Mouse (Mus musculus): ENCODE measurements around the gene Dok7.
A peak's percentile ranks its signal among the peaks of the same experiment; 100 is the strongest.

Gene Dok7

GRCm38 (mm10) chr5:35105922-35106298 is 49.3 kb downstream of the Dok7 start:
- H3K36me3 ChIP-seq (ENCODE audit: insufficient read depth, low read length) = peaks cover 25% of the 10 kb centered on the region
- peaks cover 40% of the 10 kb centered on the region for H3K4me1 ChIP-seq (replicated peaks; ENCODE audit: low read depth, low read length)
- H3K4me3 ChIP-seq (replicated peaks; ENCODE audit: low read length) = peak overlapping the region; percentile 93
- no peaks in the 10 kb centered on the region for H3K9me3 ChIP-seq (ENCODE audit: low read length)
- H3K27me3 ChIP-seq (ENCODE audit: insufficient read depth, low read length) = peaks cover 11% of the 10 kb centered on the region; the same call in 1 of the 2 replicates
- TF ChIP-seq NANOG (IDR thresholded peaks at IDR 0.05; ENCODE audit: borderline replicate concordance, low read length) (no peak), CTCF (conservative IDR thresholded peaks at IDR 0.05; ENCODE audit: low read length) (no peak), POU5F1 (IDR thresholded peaks at IDR 0.05; ENCODE audit: borderline replicate concordance, low read length) (no peak)

- Histone ChIP-seq H3K4me1 (replicated peaks; ENCODE audit: low read depth, low read length) (no peaks in the 10 kb centered on the region), H3K36me3 (ENCODE audit: insufficient read depth, low read length) (no peaks in the 10 kb centered on the region), H3K9me3 (ENCODE audit: low read length) (no peaks in the 10 kb centered on the region), H3K27me3 (ENCODE audit: insufficient read depth, low read length) (peaks cover 13% of the 10 kb centered on the region), H3K4me3 (replicated peaks; ENCODE audit: low read length) (no peak overlapping the region)
- no peak for TF ChIP-seq NANOG (IDR thresholded peaks at IDR 0.05; ENCODE audit: borderline replicate concordance, low read length)
- no peak for TF ChIP-seq POU5F1 (IDR thresholded peaks at IDR 0.05; ENCODE audit: borderline replicate concordance, low read length)
- no peak for TF ChIP-seq CTCF (conservative IDR thresholded peaks at IDR 0.05; ENCODE audit: low read length)
Observed at GRCm38 (mm10) chr5:35112444-35112843, 55.9 kb downstream of the Dok7 start.

- H3K4me1 ChIP-seq (replicated peaks; ENCODE audit: low read depth, low read length) = no peaks in the 10 kb centered on the region
- no peaks in the 10 kb centered on the region for H3K36me3 ChIP-seq (ENCODE audit: insufficient read depth, low read length)
- no peak for TF ChIP-seq NANOG (IDR thresholded peaks at IDR 0.05; ENCODE audit: borderline replicate concordance, low read length)
- no peak for TF ChIP-seq CTCF (conservative IDR thresholded peaks at IDR 0.05; ENCODE audit: low read length)
- TF ChIP-seq POU5F1 (IDR thresholded peaks at IDR 0.05; ENCODE audit: borderline replicate concordance, low read length) = no peak
- H3K4me3 ChIP-seq (replicated peaks; ENCODE audit: low read length) = no peak overlapping the region
- peaks cover 16% of the 10 kb centered on the region for H3K27me3 ChIP-seq (ENCODE audit: insufficient read depth, low read length)
- H3K9me3 ChIP-seq (ENCODE audit: low read length) = no peaks in the 10 kb centered on the region
Observed at GRCm38 (mm10) chr5:35116002-35116401, 59.4 kb downstream of the Dok7 start.

- Histone ChIP-seq H3K4me3 (replicated peaks; ENCODE audit: low read length) (no peak overlapping the region), H3K36me3 (ENCODE audit: insufficient read depth, low read length) (no peaks in the 10 kb centered on the region), H3K4me1 (replicated peaks; ENCODE audit: low read depth, low read length) (no peaks in the 10 kb centered on the region), H3K9me3 (ENCODE audit: low read length) (no peaks in the 10 kb centered on the region), H3K27me3 (ENCODE audit: insufficient read depth, low read length) (peaks cover 16% of the 10 kb centered on the region)
- no peak for TF ChIP-seq POU5F1 (IDR thresholded peaks at IDR 0.05; ENCODE audit: borderline replicate concordance, low read length)
- no peak for TF ChIP-seq NANOG (IDR thresholded peaks at IDR 0.05; ENCODE audit: borderline replicate concordance, low read length)
- no peak for TF ChIP-seq CTCF (conservative IDR thresholded peaks at IDR 0.05; ENCODE audit: low read length)
Observed at GRCm38 (mm10) chr5:35117633-35118032, 61.1 kb downstream of the Dok7 start.

DNA sequence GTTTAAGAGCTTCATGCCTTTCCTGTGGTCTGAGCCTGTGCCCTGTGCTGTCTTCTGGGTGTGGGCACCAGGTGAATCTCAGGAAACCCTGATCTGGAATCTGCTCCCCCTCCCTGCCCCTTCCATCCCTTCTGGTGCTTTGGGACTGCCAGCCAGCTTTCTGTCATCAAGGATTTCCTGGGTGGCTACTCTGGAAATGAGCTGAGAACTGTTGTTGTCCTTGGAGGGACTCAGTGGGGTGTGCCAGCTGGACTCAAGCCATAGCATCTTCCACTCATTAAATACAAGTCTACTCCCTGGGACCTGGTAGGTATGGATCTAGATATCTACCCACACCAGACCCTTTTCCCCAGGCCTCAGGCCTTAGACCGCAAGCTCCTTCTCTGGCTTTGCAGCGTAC is 61.9 kb downstream of the Dok7 start:
- TF ChIP-seq CTCF (conservative IDR thresholded peaks at IDR 0.05; ENCODE audit: low read length) = no peak
- TF ChIP-seq POU5F1 (IDR thresholded peaks at IDR 0.05; ENCODE audit: borderline replicate concordance, low read length) = no peak
- no peak for TF ChIP-seq NANOG (IDR thresholded peaks at IDR 0.05; ENCODE audit: borderline replicate concordance, low read length)
- Histone ChIP-seq H3K4me3 (replicated peaks; ENCODE audit: low read length) (no peak overlapping the region), H3K9me3 (ENCODE audit: low read length) (no peaks in the 10 kb centered on the region), H3K4me1 (replicated peaks; ENCODE audit: low read depth, low read length) (no peaks in the 10 kb centered on the region), H3K27me3 (ENCODE audit: insufficient read depth, low read length) (peaks cover 16% of the 10 kb centered on the region; the same call in 1 of the 2 replicates), H3K36me3 (ENCODE audit: insufficient read depth, low read length) (no peaks in the 10 kb centered on the region)

DNA sequence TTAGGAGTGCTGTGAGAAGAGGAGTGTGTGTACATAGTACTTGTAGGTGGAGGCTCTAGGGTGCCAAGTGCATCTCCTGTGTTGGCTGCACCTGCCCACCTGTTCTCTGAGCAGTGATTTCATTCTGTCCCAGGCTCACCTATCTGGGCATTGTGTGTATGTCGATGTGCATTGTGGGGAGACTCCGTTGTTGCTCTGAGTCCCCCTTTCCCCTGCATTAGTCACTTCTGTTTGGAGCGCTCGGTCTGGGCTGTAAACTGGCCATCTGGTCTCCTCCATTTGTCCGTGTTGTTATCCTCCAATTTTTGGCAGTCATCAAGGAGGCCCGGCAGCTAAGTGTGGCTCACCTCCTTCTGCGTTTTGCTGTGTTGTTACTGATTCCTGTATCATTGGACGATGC is 63.5 kb downstream of the Dok7 start:
- Histone ChIP-seq H3K9me3 (ENCODE audit: low read length) (no peaks in the 10 kb centered on the region), H3K36me3 (ENCODE audit: insufficient read depth, low read length) (no peaks in the 10 kb centered on the region), H3K4me1 (replicated peaks; ENCODE audit: low read depth, low read length) (no peaks in the 10 kb centered on the region), H3K27me3 (ENCODE audit: insufficient read depth, low read length) (peaks cover 21% of the 10 kb centered on the region; the same call in 1 of the 2 replicates), H3K4me3 (replicated peaks; ENCODE audit: low read length) (no peak overlapping the region)
- TF ChIP-seq NANOG (IDR thresholded peaks at IDR 0.05; ENCODE audit: borderline replicate concordance, low read length) = no peak
- no peak for TF ChIP-seq CTCF (conservative IDR thresholded peaks at IDR 0.05; ENCODE audit: low read length)
- no peak for TF ChIP-seq POU5F1 (IDR thresholded peaks at IDR 0.05; ENCODE audit: borderline replicate concordance, low read length)

- H3K36me3 ChIP-seq (ENCODE audit: insufficient read depth, low read length) = no peaks in the 10 kb centered on the region
- peaks cover 4% of the 10 kb centered on the region; the same call in 1 of the 2 replicates for H3K4me1 ChIP-seq (replicated peaks; ENCODE audit: low read depth, low read length)
- H3K27me3 ChIP-seq (ENCODE audit: insufficient read depth, low read length) = peaks cover 38% of the 10 kb centered on the region
- H3K4me3 ChIP-seq (replicated peaks; ENCODE audit: low read length) = no peak overlapping the region
- peaks cover 5% of the 10 kb centered on the region; the same call in 1 of the 2 replicates for H3K9me3 ChIP-seq (ENCODE audit: low read length)
- TF ChIP-seq CTCF (conservative IDR thresholded peaks at IDR 0.05; ENCODE audit: low read length) = no peak
Observed at GRCm38 (mm10) chr5:35129208-35129607, 72.6 kb downstream of the Dok7 start.

DNA sequence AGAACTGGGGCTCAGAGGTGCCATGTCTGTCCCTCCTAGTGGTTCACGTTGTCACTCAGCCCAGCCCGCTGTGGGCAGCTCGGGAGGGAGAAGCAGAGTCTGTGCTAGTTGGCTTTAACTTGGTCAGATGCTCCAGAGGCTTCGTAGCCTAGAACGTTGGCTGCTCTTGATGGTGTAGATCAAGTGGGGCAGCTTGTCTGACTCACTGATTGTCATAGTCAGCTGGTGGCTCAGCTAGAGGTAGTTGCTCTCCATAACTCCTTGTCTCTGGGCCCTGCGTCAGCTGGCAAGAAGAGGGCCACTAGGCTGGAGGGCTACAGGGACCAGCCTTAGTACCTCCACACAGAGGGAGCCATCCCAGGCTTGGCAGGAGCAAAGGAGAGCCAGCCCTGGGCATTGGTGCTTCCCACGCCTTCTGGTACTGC is 73.2 kb downstream of the Dok7 start:
- peaks cover 5% of the 10 kb centered on the region; the same call in 1 of the 2 replicates for H3K9me3 ChIP-seq (ENCODE audit: low read length)
- H3K4me3 ChIP-seq (replicated peaks; ENCODE audit: low read length) = no peak overlapping the region
- H3K27me3 ChIP-seq (ENCODE audit: insufficient read depth, low read length) = peaks cover 37% of the 10 kb centered on the region
- peaks cover 4% of the 10 kb centered on the region; the same call in 1 of the 2 replicates for H3K4me1 ChIP-seq (replicated peaks; ENCODE audit: low read depth, low read length)
- TF ChIP-seq NANOG (IDR thresholded peaks at IDR 0.05; ENCODE audit: borderline replicate concordance, low read length) = no peak
- no peak for TF ChIP-seq CTCF (conservative IDR thresholded peaks at IDR 0.05; ENCODE audit: low read length)
- no peak for TF ChIP-seq POU5F1 (IDR thresholded peaks at IDR 0.05; ENCODE audit: borderline replicate concordance, low read length)
- H3K36me3 ChIP-seq (ENCODE audit: insufficient read depth, low read length) = no peaks in the 10 kb centered on the region

DNA sequence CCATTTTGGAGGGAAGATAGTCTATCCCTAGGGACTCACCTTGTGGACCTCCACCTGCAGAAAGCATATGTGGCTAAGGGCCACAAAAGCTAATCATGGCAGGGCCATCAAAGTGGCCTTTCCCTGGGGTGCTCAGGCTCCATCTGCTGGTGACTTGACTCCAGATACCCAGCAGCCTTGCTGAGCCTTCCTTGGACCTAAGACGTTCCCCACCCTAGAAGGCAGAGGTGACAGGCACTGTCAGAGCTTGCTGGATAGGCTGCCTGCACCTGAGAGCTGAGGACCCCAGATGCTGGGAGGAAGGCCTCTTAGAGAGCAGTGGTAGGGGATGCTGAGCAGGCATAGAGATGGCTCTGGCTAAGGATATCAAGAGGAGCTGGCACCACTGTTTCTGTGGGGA is 74.7 kb downstream of the Dok7 start:
- H3K4me1 ChIP-seq (replicated peaks; ENCODE audit: low read depth, low read length) = peaks cover 4% of the 10 kb centered on the region
- TF ChIP-seq CTCF (conservative IDR thresholded peaks at IDR 0.05; ENCODE audit: low read length) (no peak), NANOG (IDR thresholded peaks at IDR 0.05; ENCODE audit: borderline replicate concordance, low read length) (no peak), POU5F1 (IDR thresholded peaks at IDR 0.05; ENCODE audit: borderline replicate concordance, low read length) (no peak)

More for the DNA sequence above, 74.7 kb downstream of the Dok7 start:
- H3K4me3 ChIP-seq (replicated peaks; ENCODE audit: low read length) = no peak overlapping the region
- peaks cover 5% of the 10 kb centered on the region; the same call in 1 of the 2 replicates for H3K9me3 ChIP-seq (ENCODE audit: low read length)
- no peaks in the 10 kb centered on the region for H3K36me3 ChIP-seq (ENCODE audit: insufficient read depth, low read length)
- peaks cover 33% of the 10 kb centered on the region for H3K27me3 ChIP-seq (ENCODE audit: insufficient read depth, low read length)

Data from E14TG2a.4 (cell line).